ENCODE assay signal across 17 mouse cellular contexts in the genomic region with DNA sequence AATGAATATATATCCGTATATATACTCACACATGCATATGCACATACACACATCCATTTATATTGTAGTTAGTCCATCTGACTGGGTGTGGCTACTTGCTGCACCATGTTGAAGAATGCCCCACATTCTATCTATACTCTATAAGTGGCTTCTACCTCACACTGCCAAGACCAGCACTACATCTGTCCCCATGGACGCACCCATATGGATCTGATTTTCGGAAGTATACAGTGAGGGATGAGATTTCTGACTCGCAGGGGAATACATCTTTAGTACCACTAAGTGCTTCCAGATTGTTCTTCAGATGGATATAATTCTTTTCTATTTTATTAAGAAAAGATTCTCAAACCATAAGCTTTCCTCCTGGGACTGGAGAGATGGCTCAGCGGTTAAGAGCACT.
DNase-seq lines count a peak whose midpoint lies in the region; ATAC-seq and TF ChIP-seq lines count a peak whose summit lies in the region.
"Had no signal": no experiment of that assay in that cellular context is flagged by ENCODE, and none has a peak within 500 bp of the region (broad histone marks: within the 10 kb centered on the region; RNA-seq: fewer than 3 reads in every experiment).

No protein-coding gene starts in this region.

- no peak overlapping the region for H3K4me3 ChIP-seq in limb, embryonic 13.5 days
- H3K4me3 ChIP-seq in limb, embryonic 10.5 days, result no peak overlapping the region
- no peak overlapping the region for H3K4me3 ChIP-seq in embryonic facial prominence, embryonic 11.5 days (ENCODE audit: low read depth, low read length)
- no peak overlapping the region for H3K4me3 ChIP-seq in limb, embryonic 14.5 days (replicated peaks; ENCODE audit: low read length)
- H3K4me3 ChIP-seq: forebrain, embryonic 13.5 days; heart, adult 2 months; hindbrain, embryonic 10.5 days had no signal

- DNase-seq in limb, embryonic 10.5 days (ENCODE audit: low spot score), result no peak
- DNase-seq in embryonic facial prominence, embryonic 11.5 days (ENCODE audit: low spot score), result peak; percentile 67
- peak; percentile 72 for DNase-seq in limb, embryonic 14.5 days (ENCODE audit: low spot score)
- DNase-seq in gastrocnemius, postnatal 10 days, result no peak
- DNase-seq: adrenal gland, postnatal 10 days; cerebellum, adult 18-20 months; cerebellum, postnatal 10 days; heart, adult 2 months; kidney, adult 2 months had no signal

- no peak overlapping the region for H3K4me2 ChIP-seq in limb, embryonic 13.5 days (replicated peaks)
- no peak overlapping the region for H3K4me2 ChIP-seq in embryonic facial prominence, embryonic 11.5 days (ENCODE audit: low read depth, low read length)
- H3K4me2 ChIP-seq in limb, embryonic 14.5 days (replicated peaks; ENCODE audit: low read depth, low read length, severe bottlenecking), result no peak overlapping the region
- H3K4me2 ChIP-seq: forebrain, embryonic 13.5 days; heart, embryonic 11.5 days; hindbrain, embryonic 14.5 days had no signal

- H3K9me3 ChIP-seq in limb, embryonic 13.5 days, result no peaks in the 10 kb centered on the region
- H3K9me3 ChIP-seq in limb, embryonic 10.5 days (replicated peaks), result no peaks in the 10 kb centered on the region
- no peaks in the 10 kb centered on the region for H3K9me3 ChIP-seq in embryonic facial prominence, embryonic 11.5 days (replicated peaks; ENCODE audit: control insufficient read depth, low read length)
- no peaks in the 10 kb centered on the region for H3K9me3 ChIP-seq in limb, embryonic 14.5 days (ENCODE audit: control insufficient read depth, low read length)
- H3K9me3 ChIP-seq: forebrain, embryonic 13.5 days; G1E; hindbrain, embryonic 10.5 days had no signal

- H3K9ac ChIP-seq in limb, embryonic 13.5 days, result no peak overlapping the region
- H3K9ac ChIP-seq in embryonic facial prominence, embryonic 11.5 days (replicated peaks; ENCODE audit: low read length), result no peak overlapping the region
- H3K9ac ChIP-seq in limb, embryonic 14.5 days (ENCODE audit: low read depth, low read length, severe bottlenecking), result no peak overlapping the region
- H3K9ac ChIP-seq: forebrain, embryonic 13.5 days; hindbrain, embryonic 14.5 days had no signal

- ATAC-seq in limb, embryonic 13.5 days (ENCODE audit: low FRiP score, low read depth), result peak; percentile 44; the same call in 1 of the 2 replicates
- no peak for ATAC-seq in embryonic facial prominence, embryonic 11.5 days (replicated peaks; ENCODE audit: insufficient number of reproducible peaks, low FRiP score, low TSS enrichment, low read depth)
- no peak; the same call in 1 of the 2 replicates for ATAC-seq in limb, embryonic 14.5 days (ENCODE audit: low FRiP score, low read depth)
- no peak for ATAC-seq in CD4-positive, CD25-positive, alpha-beta regulatory T cell, adult 4 months
- ATAC-seq: forebrain, embryonic 13.5 days; intestine, embryonic 16.5 days had no signal

- H3K27me3 ChIP-seq in limb, embryonic 13.5 days, result no peaks in the 10 kb centered on the region
- no peaks in the 10 kb centered on the region for H3K27me3 ChIP-seq in limb, embryonic 10.5 days (ENCODE audit: low read depth, poor library complexity, severe bottlenecking)
- H3K27me3 ChIP-seq in embryonic facial prominence, embryonic 11.5 days (ENCODE audit: control insufficient read depth, insufficient read depth, low read length), result no peaks in the 10 kb centered on the region
- H3K27me3 ChIP-seq in limb, embryonic 14.5 days (ENCODE audit: control insufficient read depth, insufficient read depth, low read length), result no peaks in the 10 kb centered on the region
- H3K27me3 ChIP-seq: forebrain, embryonic 13.5 days had no signal

- no peak for TF ChIP-seq POLR2A in limb, embryonic 14.5 days (IDR thresholded peaks at IDR 0.05; ENCODE audit: borderline replicate concordance, extremely low read depth, insufficient read depth, insufficient read length)

- no peaks in the 10 kb centered on the region for H3K36me3 ChIP-seq in limb, embryonic 13.5 days
- H3K36me3 ChIP-seq in limb, embryonic 10.5 days, result no peaks in the 10 kb centered on the region
- no peaks in the 10 kb centered on the region for H3K36me3 ChIP-seq in embryonic facial prominence, embryonic 11.5 days (replicated peaks; ENCODE audit: control insufficient read depth, insufficient read depth, low read depth, low read length)
- no peaks in the 10 kb centered on the region for H3K36me3 ChIP-seq in limb, embryonic 14.5 days (ENCODE audit: control insufficient read depth, insufficient read depth, low read length)
- H3K36me3 ChIP-seq: G1E; hindbrain, embryonic 10.5 days had no signal

- 62% methylated on average over 5 of the region's 5 CpGs for WGBS in limb, embryonic 13.5 days
- 79% methylated on average over 5 of the region's 5 CpGs for WGBS in limb, embryonic 10.5 days
- 59% methylated on average over 5 of the region's 5 CpGs for WGBS in embryonic facial prominence, embryonic 11.5 days
- 62% methylated on average over 5 of the region's 5 CpGs for WGBS in limb, embryonic 14.5 days

- no peaks in the 10 kb centered on the region for H3K4me1 ChIP-seq in limb, embryonic 13.5 days
- no peaks in the 10 kb centered on the region for H3K4me1 ChIP-seq in limb, embryonic 10.5 days
- no peaks in the 10 kb centered on the region for H3K4me1 ChIP-seq in embryonic facial prominence, embryonic 11.5 days (ENCODE audit: control insufficient read depth, insufficient read depth, low read length)
- H3K4me1 ChIP-seq in limb, embryonic 14.5 days (ENCODE audit: control insufficient read depth, insufficient read depth, low read length), result no peaks in the 10 kb centered on the region
- H3K4me1 ChIP-seq: forebrain, embryonic 13.5 days; hindbrain, embryonic 10.5 days had no signal

- H3K27ac ChIP-seq in limb, embryonic 13.5 days, result no peak overlapping the region
- H3K27ac ChIP-seq in limb, embryonic 10.5 days, result no peak overlapping the region
- H3K27ac ChIP-seq in embryonic facial prominence, embryonic 11.5 days (replicated peaks; ENCODE audit: low read depth, low read length), result no peak overlapping the region
- H3K27ac ChIP-seq in limb, embryonic 14.5 days (replicated peaks; ENCODE audit: low read depth, low read length), result no peak overlapping the region
- H3K27ac ChIP-seq: forebrain, embryonic 13.5 days; heart, adult 2 months; hindbrain, embryonic 10.5 days; hindbrain, embryonic 14.5 days had no signal

Comparison
In these comparisons a context has a peak if more than half of its experiments do, and no peak if none do; other contexts are left out.
1. DNase-seq: peak in embryonic facial prominence, embryonic 11.5 days (single experiment) and limb, embryonic 14.5 days (single experiment); none in limb, embryonic 10.5 days (single experiment) and gastrocnemius, postnatal 10 days (single experiment).